Mouse (Mus musculus): Measurements from ENCODE around the gene Best3. TPM values are rescaled to one million over a fixed set of nuclear protein-coding genes. Genes with fewer than 3 reads are reported as not detected.

The Best3 gene
- polyA plus RNA-seq, 1 experiment from 2014 or later = 0.19 TPM

DNA sequence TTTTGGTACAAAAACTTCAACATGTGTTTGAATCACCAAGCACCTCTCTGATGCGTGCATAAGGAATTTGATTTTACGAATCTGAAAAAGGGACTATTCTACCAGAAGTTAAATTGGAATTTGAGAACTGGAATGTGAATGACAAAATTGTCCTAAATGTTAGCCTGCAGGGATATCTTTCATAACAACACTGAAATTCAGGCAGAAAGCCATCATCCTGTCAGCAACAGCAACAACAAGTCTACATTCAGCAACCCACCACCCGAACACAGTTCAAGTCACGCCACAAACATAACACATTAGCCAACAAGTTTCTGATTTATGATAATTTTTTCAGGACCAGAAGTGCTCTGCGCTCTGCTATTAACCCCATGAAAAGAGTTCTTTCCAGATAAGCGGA lies 30.9 kb upstream of the Best3 start:
- H3K4me1 ChIP-seq (ENCODE audit: control insufficient read depth, insufficient read depth, low read length) = no peaks in the 10 kb centered on the region
- H3K36me3 ChIP-seq (ENCODE audit: control insufficient read depth, insufficient read depth, low read length) = no peaks in the 10 kb centered on the region
- no peak for ATAC-seq (ENCODE audit: low read depth)
- no peaks in the 10 kb centered on the region for H3K27me3 ChIP-seq (ENCODE audit: control insufficient read depth, insufficient read depth, low read length)
- no peaks in the 10 kb centered on the region for H3K9me3 ChIP-seq (ENCODE audit: control insufficient read depth, low read length)
- no peak overlapping the region for H3K9ac ChIP-seq (replicated peaks; ENCODE audit: low read depth, low read length)
- H3K4me2 ChIP-seq (ENCODE audit: low read depth, low read length) = no peak overlapping the region
- 95% methylated on average over 6 of the region's 6 CpGs for WGBS
- H3K4me3 ChIP-seq (ENCODE audit: low read depth, low read length) = no peak overlapping the region
- H3K27ac ChIP-seq (ENCODE audit: low read depth, low read length) = no peak overlapping the region

GRCm38 (mm10) chr10:116956483-116957158 lies 29.5 kb upstream of the Best3 start:
- Histone ChIP-seq H3K9ac (replicated peaks; ENCODE audit: low read depth, low read length) (no peak overlapping the region), H3K27ac (ENCODE audit: low read depth, low read length) (no peak overlapping the region), H3K4me2 (ENCODE audit: low read depth, low read length) (no peak overlapping the region), H3K27me3 (ENCODE audit: control insufficient read depth, insufficient read depth, low read length) (no peaks in the 10 kb centered on the region), H3K4me3 (ENCODE audit: low read depth, low read length) (no peak overlapping the region), H3K9me3 (ENCODE audit: control insufficient read depth, low read length) (no peaks in the 10 kb centered on the region), H3K4me1 (ENCODE audit: control insufficient read depth, insufficient read depth, low read length) (no peaks in the 10 kb centered on the region), H3K36me3 (ENCODE audit: control insufficient read depth, insufficient read depth, low read length) (no peaks in the 10 kb centered on the region)
- WGBS = 91% methylated on average over 11 of the region's 11 CpGs
- no peak for ATAC-seq (ENCODE audit: low read depth)

GRCm38 (mm10) chr10:116957867-116958551 lies 28.1 kb upstream of the Best3 start:
- Histone ChIP-seq H3K4me1 (ENCODE audit: control insufficient read depth, insufficient read depth, low read length) (no peaks in the 10 kb centered on the region), H3K27ac (ENCODE audit: low read depth, low read length) (no peak overlapping the region), H3K4me3 (ENCODE audit: low read depth, low read length) (no peak overlapping the region), H3K4me2 (ENCODE audit: low read depth, low read length) (no peak overlapping the region), H3K9ac (replicated peaks; ENCODE audit: low read depth, low read length) (no peak overlapping the region), H3K36me3 (ENCODE audit: control insufficient read depth, insufficient read depth, low read length) (no peaks in the 10 kb centered on the region), H3K9me3 (ENCODE audit: control insufficient read depth, low read length) (no peaks in the 10 kb centered on the region), H3K27me3 (ENCODE audit: control insufficient read depth, insufficient read depth, low read length) (no peaks in the 10 kb centered on the region)
- ATAC-seq (ENCODE audit: low read depth) = no peak
- WGBS = 67% methylated on average over 5 of the region's 5 CpGs

DNA sequence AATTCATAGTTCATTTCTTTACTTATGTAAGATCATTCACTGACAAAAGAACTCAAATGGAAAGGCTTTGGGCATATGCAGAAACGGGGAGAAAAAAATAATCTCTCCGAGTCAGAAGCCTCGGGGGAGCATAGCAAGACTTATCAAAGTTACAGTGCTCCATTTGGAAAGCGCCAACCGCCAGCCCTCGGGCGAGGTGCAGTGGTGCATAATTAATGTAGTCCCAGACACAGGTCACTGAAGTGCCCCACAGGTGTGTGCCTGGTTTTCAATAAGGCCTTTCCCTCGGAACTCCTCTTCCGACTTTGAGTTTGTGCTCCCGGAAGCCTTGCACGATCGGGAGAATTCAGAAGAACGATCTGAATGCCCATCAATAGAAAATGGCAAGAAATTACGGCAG lies 24.0 kb upstream of the Best3 start:
- 83% methylated on average over 14 of the region's 14 CpGs for WGBS
- Histone ChIP-seq H3K4me2 (ENCODE audit: low read depth, low read length) (no peak overlapping the region), H3K36me3 (ENCODE audit: control insufficient read depth, insufficient read depth, low read length) (no peaks in the 10 kb centered on the region), H3K27me3 (ENCODE audit: control insufficient read depth, insufficient read depth, low read length) (no peaks in the 10 kb centered on the region), H3K27ac (ENCODE audit: low read depth, low read length) (no peak overlapping the region), H3K4me1 (ENCODE audit: control insufficient read depth, insufficient read depth, low read length) (no peaks in the 10 kb centered on the region), H3K4me3 (ENCODE audit: low read depth, low read length) (no peak overlapping the region), H3K9me3 (ENCODE audit: control insufficient read depth, low read length) (no peaks in the 10 kb centered on the region), H3K9ac (replicated peaks; ENCODE audit: low read depth, low read length) (no peak overlapping the region)
- ATAC-seq (ENCODE audit: low read depth) = no peak

DNA sequence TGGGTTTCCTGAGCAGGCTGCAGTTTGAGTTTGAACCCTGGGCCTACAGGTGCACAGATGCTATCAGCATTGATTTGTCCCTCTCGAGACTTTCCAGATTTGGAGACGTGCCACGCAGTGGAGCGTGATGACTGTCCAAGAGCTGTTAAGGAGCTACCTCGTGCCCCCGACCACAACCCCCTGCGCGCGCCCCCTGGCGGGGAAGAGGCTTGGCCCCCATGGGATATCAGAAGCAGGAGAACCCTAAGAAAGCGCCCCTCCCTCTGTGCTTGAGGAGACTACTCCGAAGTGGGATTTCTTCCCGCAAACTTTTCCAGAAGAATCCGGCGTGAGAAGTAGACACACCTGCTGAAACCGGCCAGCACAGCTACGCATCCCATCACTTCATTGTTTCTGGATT lies 23.3 kb upstream of the Best3 start:
- Histone ChIP-seq H3K36me3 (ENCODE audit: control insufficient read depth, insufficient read depth, low read length) (no peaks in the 10 kb centered on the region), H3K27me3 (ENCODE audit: control insufficient read depth, insufficient read depth, low read length) (no peaks in the 10 kb centered on the region), H3K9me3 (ENCODE audit: control insufficient read depth, low read length) (no peaks in the 10 kb centered on the region), H3K9ac (replicated peaks; ENCODE audit: low read depth, low read length) (no peak overlapping the region), H3K27ac (ENCODE audit: low read depth, low read length) (no peak overlapping the region), H3K4me2 (ENCODE audit: low read depth, low read length) (no peak overlapping the region), H3K4me1 (ENCODE audit: control insufficient read depth, insufficient read depth, low read length) (no peaks in the 10 kb centered on the region), H3K4me3 (ENCODE audit: low read depth, low read length) (no peak overlapping the region)
- ATAC-seq (ENCODE audit: low read depth) = no peak
- 61% methylated on average over 17 of the region's 17 CpGs for WGBS

DNA sequence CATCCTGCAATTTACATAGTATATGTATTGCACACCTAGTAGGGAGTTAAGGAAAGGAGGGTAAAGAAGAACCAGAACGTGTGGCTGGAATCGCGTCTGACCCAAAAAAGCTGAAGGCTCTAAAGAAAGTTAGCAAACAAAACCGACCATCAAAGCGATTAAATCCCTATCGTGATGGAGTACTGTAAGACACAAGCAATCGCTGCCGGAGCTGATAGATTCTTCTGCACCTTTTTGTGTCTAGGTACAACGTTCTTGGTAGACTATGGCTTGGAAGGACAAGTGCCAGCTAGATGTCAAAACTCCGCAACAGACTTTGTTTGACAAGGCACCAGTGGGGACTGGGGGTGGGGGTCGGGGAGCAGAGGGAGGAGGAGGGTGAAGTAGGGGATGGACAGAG lies 22.0 kb upstream of the Best3 start:
- no peak overlapping the region for H3K4me3 ChIP-seq (ENCODE audit: low read depth, low read length)
- 89% methylated on average over 11 of the region's 11 CpGs for WGBS
- H3K36me3 ChIP-seq (ENCODE audit: control insufficient read depth, insufficient read depth, low read length) = no peaks in the 10 kb centered on the region
- H3K9ac ChIP-seq (replicated peaks; ENCODE audit: low read depth, low read length) = no peak overlapping the region
- H3K9me3 ChIP-seq (ENCODE audit: control insufficient read depth, low read length) = no peaks in the 10 kb centered on the region
- no peaks in the 10 kb centered on the region for H3K27me3 ChIP-seq (ENCODE audit: control insufficient read depth, insufficient read depth, low read length)
- H3K27ac ChIP-seq (ENCODE audit: low read depth, low read length) = no peak overlapping the region
- no peak overlapping the region for H3K4me2 ChIP-seq (ENCODE audit: low read depth, low read length)
- no peaks in the 10 kb centered on the region for H3K4me1 ChIP-seq (ENCODE audit: control insufficient read depth, insufficient read depth, low read length)
- ATAC-seq (ENCODE audit: low read depth) = no peak

GRCm38 (mm10) chr10:116964571-116964970 lies 21.5 kb upstream of the Best3 start:
- WGBS = 85% methylated on average over 4 of the region's 4 CpGs
- Histone ChIP-seq H3K4me2 (ENCODE audit: low read depth, low read length) (no peak overlapping the region), H3K9me3 (ENCODE audit: control insufficient read depth, low read length) (no peaks in the 10 kb centered on the region), H3K4me3 (ENCODE audit: low read depth, low read length) (no peak overlapping the region), H3K27ac (ENCODE audit: low read depth, low read length) (no peak overlapping the region), H3K9ac (replicated peaks; ENCODE audit: low read depth, low read length) (no peak overlapping the region), H3K4me1 (ENCODE audit: control insufficient read depth, insufficient read depth, low read length) (no peaks in the 10 kb centered on the region), H3K36me3 (ENCODE audit: control insufficient read depth, insufficient read depth, low read length) (no peaks in the 10 kb centered on the region), H3K27me3 (ENCODE audit: control insufficient read depth, insufficient read depth, low read length) (no peaks in the 10 kb centered on the region)
- ATAC-seq (ENCODE audit: low read depth) = no peak

- Histone ChIP-seq H3K36me3 (ENCODE audit: control insufficient read depth, insufficient read depth, low read length) (no peaks in the 10 kb centered on the region), H3K4me3 (ENCODE audit: low read depth, low read length) (no peak overlapping the region), H3K27me3 (ENCODE audit: control insufficient read depth, insufficient read depth, low read length) (no peaks in the 10 kb centered on the region), H3K27ac (ENCODE audit: low read depth, low read length) (no peak overlapping the region), H3K9ac (replicated peaks; ENCODE audit: low read depth, low read length) (no peak overlapping the region), H3K4me1 (ENCODE audit: control insufficient read depth, insufficient read depth, low read length) (no peaks in the 10 kb centered on the region), H3K9me3 (ENCODE audit: control insufficient read depth, low read length) (no peaks in the 10 kb centered on the region), H3K4me2 (ENCODE audit: low read depth, low read length) (no peak overlapping the region)
- no peak for ATAC-seq (ENCODE audit: low read depth)
- 83% methylated on average over 5 of the region's 5 CpGs for whole genome bisulfite sequencing
Observed at GRCm38 (mm10) chr10:116965297-116965696, 20.8 kb upstream of the Best3 start.

GRCm38 (mm10) chr10:116966065-116966464 lies 20.0 kb upstream of the Best3 start:
- Histone ChIP-seq H3K4me2 (ENCODE audit: low read depth, low read length) (no peak overlapping the region), H3K4me3 (ENCODE audit: low read depth, low read length) (no peak overlapping the region), H3K27ac (ENCODE audit: low read depth, low read length) (no peak overlapping the region), H3K9ac (replicated peaks; ENCODE audit: low read depth, low read length) (no peak overlapping the region), H3K36me3 (ENCODE audit: control insufficient read depth, insufficient read depth, low read length) (no peaks in the 10 kb centered on the region), H3K27me3 (ENCODE audit: control insufficient read depth, insufficient read depth, low read length) (no peaks in the 10 kb centered on the region), H3K9me3 (ENCODE audit: control insufficient read depth, low read length) (no peaks in the 10 kb centered on the region), H3K4me1 (ENCODE audit: control insufficient read depth, insufficient read depth, low read length) (no peaks in the 10 kb centered on the region)
- no peak for ATAC-seq (ENCODE audit: low read depth)
- WGBS = 88% methylated on average over 6 of the region's 6 CpGs

Data from neural tube, embryonic 14.5 days (tissue).